Mouse (Mus musculus) megakaryocyte, embryonic 14.5 days (primary cell): ENCODE results near the gene Fbxw7. TPM values are rescaled to one million over a fixed set of nuclear protein-coding genes. Genes with fewer than 3 reads are reported as not detected.

ENCODE experiments used
- H3K27me3 ChIP-seq: replicated peaks from 2 replicates; pipeline ENCODE3; 2012; ENCODE audit warnings: inconsistent platforms
- H3K36me3 ChIP-seq: replicated peaks from 2 replicates; pipeline ENCODE3; 2012; ENCODE audit warnings: low read length, inconsistent platforms, mixed read lengths
- H3K4me1 ChIP-seq: 2 replicates; pipeline ENCODE4 v1.6.1; 2012; ENCODE audit warnings: inconsistent platforms
- H3K4me3 ChIP-seq: replicated peaks from 2 replicates; pipeline ENCODE3; 2012; ENCODE audit warnings: moderate library complexity, mild to moderate bottlenecking, inconsistent platforms
- H3K9me3 ChIP-seq: 2 replicates; pipeline ENCODE4 v1.6.1; 2012; ENCODE audit warnings: inconsistent platforms
- FLI1 ChIP-seq: IDR thresholded peaks from 2 replicates; pipeline ENCODE4 v1.6.1; 2012; ENCODE audit warnings: low read length, inconsistent platforms, mixed read lengths
- GATA1 ChIP-seq: IDR thresholded peaks from 3 replicates; pipeline ENCODE4 v1.6.1; 2012; ENCODE audit warnings: mixed read lengths, low read length, inconsistent platforms, borderline replicate concordance
- polyA plus RNA-seq: library from polyadenylated mRNA; stranded (reverse); fragments of >175 nt; gene quantifications from 2 replicates; pipeline ENCODE4 v1.2.3, GENCODE M21; 2012; ENCODE audit warnings: low replicate concordance; ENCODE audit not compliant: insufficient read depth

Fbxw7 gene
- polyA plus RNA-seq, 1 experiment: 2.7 TPM

- H3K36me3 ChIP-seq: peaks cover 29% of the 10 kb centered on the region
- peaks cover 1% of the 10 kb centered on the region for H3K9me3 ChIP-seq
- H3K4me3 ChIP-seq: no peak overlapping the region
- no peaks in the 10 kb centered on the region for H3K27me3 ChIP-seq
- no peak for TF ChIP-seq GATA1
- no peak for TF ChIP-seq FLI1
- H3K4me1 ChIP-seq: peaks cover 7% of the 10 kb centered on the region
These were observed 140.8 kb downstream of the Fbxw7 start for GRCm38 (mm10) chr3:84955857-84956256.

DNA sequence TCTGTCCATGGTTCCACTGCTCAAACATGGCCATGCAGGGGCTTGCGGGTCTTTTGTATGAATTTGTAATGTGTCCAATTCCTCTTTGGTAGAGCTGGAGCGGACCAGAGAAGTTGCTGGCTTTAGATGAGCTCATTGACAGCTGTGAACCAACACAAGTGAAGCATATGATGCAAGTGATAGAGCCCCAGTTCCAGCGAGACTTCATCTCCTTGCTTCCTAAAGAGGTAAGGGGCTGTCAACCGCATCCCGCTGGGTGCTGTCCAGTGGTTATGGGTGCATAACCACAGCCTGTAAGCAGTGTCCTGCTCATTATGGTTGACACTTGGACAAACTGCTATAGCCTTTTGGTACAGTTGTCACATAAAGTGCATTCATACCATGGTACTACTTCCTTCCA, 150.1 kb downstream of the Fbxw7 start:
- 0 out of 2 replicates have a peak, but pooled peaks cover 3% of the 10 kb centered on the region for H3K4me1 ChIP-seq
- no peaks in the 10 kb centered on the region for H3K27me3 ChIP-seq

GRCm38 (mm10) chr3:84967364-84967763, 152.3 kb downstream of the Fbxw7 start:
- no peak for TF ChIP-seq GATA1
- no peak for TF ChIP-seq FLI1
- Histone ChIP-seq H3K36me3 (peaks cover 68% of the 10 kb centered on the region), H3K27me3 (no peaks in the 10 kb centered on the region), H3K4me1 (0 out of 2 replicates have a peak, but pooled peaks cover 3% of the 10 kb centered on the region), H3K4me3 (no peak overlapping the region), H3K9me3 (no peaks in the 10 kb centered on the region)

More for the DNA sequence above, 150.1 kb downstream of the Fbxw7 start:
- Histone ChIP-seq H3K4me3 (no peak overlapping the region), H3K36me3 (peaks cover 64% of the 10 kb centered on the region), H3K9me3 (peaks cover 9% of the 10 kb centered on the region)
- no peak for TF ChIP-seq GATA1
- TF ChIP-seq FLI1: no peak

- Histone ChIP-seq H3K27me3 (no peaks in the 10 kb centered on the region), H3K36me3 (peaks cover 95% of the 10 kb centered on the region), H3K9me3 (no peaks in the 10 kb centered on the region), H3K4me1 (no peaks in the 10 kb centered on the region), H3K4me3 (no peak overlapping the region)
- TF ChIP-seq GATA1 (no peak), FLI1 (no peak)
These were observed 156.5 kb downstream of the Fbxw7 start for GRCm38 (mm10) chr3:84971561-84971960.

DNA sequence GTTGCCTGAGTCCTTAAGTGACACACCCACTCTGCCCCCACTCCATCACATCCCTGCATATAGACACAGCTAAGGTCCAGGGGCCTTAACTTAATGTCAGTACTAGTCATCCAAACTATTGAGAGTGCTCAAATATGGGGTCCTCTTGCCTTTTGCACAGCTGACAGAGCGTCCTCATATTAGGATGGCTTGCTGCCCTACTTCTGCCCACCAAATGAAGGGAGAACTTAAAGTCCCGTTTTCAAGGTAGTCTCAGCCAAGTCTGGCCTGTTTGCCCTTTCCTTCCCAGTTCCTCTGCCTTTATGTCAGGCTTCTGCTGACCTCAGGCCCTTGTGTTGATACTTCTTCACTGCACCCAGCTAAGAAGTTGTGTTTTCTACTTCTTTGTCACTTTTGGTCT, 157.8 kb downstream of the Fbxw7 start:
- Histone ChIP-seq H3K36me3 (peaks cover 96% of the 10 kb centered on the region), H3K27me3 (no peaks in the 10 kb centered on the region), H3K4me3 (no peak overlapping the region), H3K9me3 (no peaks in the 10 kb centered on the region), H3K4me1 (no peaks in the 10 kb centered on the region)
- TF ChIP-seq GATA1: no peak
- TF ChIP-seq FLI1: no peak

- Histone ChIP-seq H3K4me3 (no peak overlapping the region), H3K36me3 (peaks cover 93% of the 10 kb centered on the region), H3K4me1 (no peaks in the 10 kb centered on the region), H3K9me3 (no peaks in the 10 kb centered on the region), H3K27me3 (no peaks in the 10 kb centered on the region)
- no peak for TF ChIP-seq FLI1
- TF ChIP-seq GATA1: no peak
These were observed 159.1 kb downstream of the Fbxw7 start for GRCm38 (mm10) chr3:84974193-84974592.

DNA sequence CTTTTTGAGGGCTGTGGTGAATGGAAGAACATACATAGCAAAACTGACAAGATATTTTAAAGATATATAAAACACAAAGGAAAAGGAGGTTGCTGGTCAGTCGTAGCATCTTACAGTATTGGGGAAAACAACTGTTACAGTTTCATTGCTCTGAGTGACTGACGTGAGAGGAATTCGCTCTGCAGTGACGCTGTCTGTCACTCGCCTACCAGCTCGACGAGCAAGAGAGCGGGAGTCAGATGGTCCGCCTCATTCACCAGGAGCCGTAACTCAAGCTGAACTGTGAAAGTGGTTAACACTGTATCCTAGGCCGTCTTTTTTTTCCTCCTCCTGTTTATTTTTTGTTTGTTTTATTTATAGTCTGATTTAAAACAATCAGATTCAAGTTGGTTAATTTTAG, 163.6 kb downstream of the Fbxw7 start:
- Histone ChIP-seq H3K4me1 (no peaks in the 10 kb centered on the region), H3K4me3 (no peak overlapping the region), H3K27me3 (no peaks in the 10 kb centered on the region), H3K36me3 (peaks cover 61% of the 10 kb centered on the region), H3K9me3 (no peaks in the 10 kb centered on the region)
- TF ChIP-seq GATA1 (no peak), FLI1 (no peak)

GRCm38 (mm10) chr3:84980158-84980557, 165.1 kb downstream of the Fbxw7 start:
- Histone ChIP-seq H3K9me3 (no peaks in the 10 kb centered on the region), H3K4me1 (no peaks in the 10 kb centered on the region), H3K4me3 (no peak overlapping the region), H3K36me3 (peaks cover 47% of the 10 kb centered on the region), H3K27me3 (no peaks in the 10 kb centered on the region)
- TF ChIP-seq GATA1 (no peak), FLI1 (no peak)

GRCm38 (mm10) chr3:84982688-84983087, 167.6 kb downstream of the Fbxw7 start:
- Histone ChIP-seq H3K9me3 (no peaks in the 10 kb centered on the region), H3K4me1 (no peaks in the 10 kb centered on the region), H3K27me3 (no peaks in the 10 kb centered on the region), H3K4me3 (no peak overlapping the region), H3K36me3 (peaks cover 22% of the 10 kb centered on the region)
- TF ChIP-seq GATA1 (no peak), FLI1 (no peak)

GRCm38 (mm10) chr3:84985121-84985625, 170.1 kb downstream of the Fbxw7 start:
- Histone ChIP-seq H3K9me3 (no peaks in the 10 kb centered on the region), H3K27me3 (no peaks in the 10 kb centered on the region), H3K4me3 (no peak overlapping the region), H3K36me3 (peaks cover 1% of the 10 kb centered on the region), H3K4me1 (no peaks in the 10 kb centered on the region)
- no peak for TF ChIP-seq GATA1
- TF ChIP-seq FLI1: no peak

- H3K4me1 ChIP-seq: no peaks in the 10 kb centered on the region
- TF ChIP-seq FLI1: no peak
- TF ChIP-seq GATA1: no peak
- no peaks in the 10 kb centered on the region for H3K36me3 ChIP-seq
- no peak overlapping the region for H3K4me3 ChIP-seq
- H3K27me3 ChIP-seq: no peaks in the 10 kb centered on the region
- H3K9me3 ChIP-seq: peaks cover 4% of the 10 kb centered on the region; the same call in 1 of the 2 replicates
These were observed 173.8 kb downstream of the Fbxw7 start for GRCm38 (mm10) chr3:84988880-84989279.
